Mouse (Mus musculus): ENCODE results near the gene Fggy. TPM values are rescaled to one million over a fixed set of nuclear protein-coding genes. Genes with fewer than 3 reads are reported as not detected.

Fggy gene
- polyA plus RNA-seq, 1 experiment: 2.7 TPM

DNA sequence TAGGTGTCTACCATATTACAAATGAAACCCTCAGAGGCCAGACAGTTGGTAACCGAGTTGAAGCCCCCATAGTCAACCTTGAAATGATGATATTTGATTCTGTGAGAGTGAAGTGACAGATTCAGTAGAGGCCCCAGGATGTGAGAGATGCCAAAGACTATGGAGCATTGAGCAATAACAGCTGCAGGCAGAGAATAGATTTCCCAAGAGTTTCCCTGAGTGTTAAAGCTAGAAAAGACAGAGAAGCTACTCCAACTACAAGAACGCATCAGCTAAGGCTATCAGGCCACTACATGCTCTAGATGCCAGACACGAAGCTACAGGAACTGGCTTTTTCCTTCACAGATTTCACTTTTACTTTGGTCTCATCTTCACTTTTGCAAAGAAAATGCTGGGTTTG is 23.4 kb upstream of the Fggy start:
- H3K4me3 ChIP-seq (ENCODE audit: extremely low read depth, insufficient read depth, insufficient read length): no peak overlapping the region
- no peak for TF ChIP-seq CTCF (IDR thresholded peaks at IDR 0.05; ENCODE audit: extremely low read depth, insufficient read depth, insufficient read length, insufficient replicate concordance)
- no peak for TF ChIP-seq POLR2A (IDR thresholded peaks at IDR 0.05; ENCODE audit: low read depth, low read length)
- DNase-seq (ENCODE audit: low read depth in 1 of 2, low spot score in 2 of 2): no peak
- no peaks in the 10 kb centered on the region for H3K4me1 ChIP-seq (ENCODE audit: control insufficient read depth, insufficient read depth, insufficient read length)
- WGBS: 90% methylated on average over 3 of the region's 3 CpGs
- H3K36me3 ChIP-seq (ENCODE audit: control insufficient read depth, insufficient read depth, low read length): no peaks in the 10 kb centered on the region
- H3K27ac ChIP-seq (ENCODE audit: insufficient read depth, low read length): no peak overlapping the region
- no peaks in the 10 kb centered on the region for H3K27me3 ChIP-seq (ENCODE audit: control insufficient read depth, insufficient read depth, low read length)

DNA sequence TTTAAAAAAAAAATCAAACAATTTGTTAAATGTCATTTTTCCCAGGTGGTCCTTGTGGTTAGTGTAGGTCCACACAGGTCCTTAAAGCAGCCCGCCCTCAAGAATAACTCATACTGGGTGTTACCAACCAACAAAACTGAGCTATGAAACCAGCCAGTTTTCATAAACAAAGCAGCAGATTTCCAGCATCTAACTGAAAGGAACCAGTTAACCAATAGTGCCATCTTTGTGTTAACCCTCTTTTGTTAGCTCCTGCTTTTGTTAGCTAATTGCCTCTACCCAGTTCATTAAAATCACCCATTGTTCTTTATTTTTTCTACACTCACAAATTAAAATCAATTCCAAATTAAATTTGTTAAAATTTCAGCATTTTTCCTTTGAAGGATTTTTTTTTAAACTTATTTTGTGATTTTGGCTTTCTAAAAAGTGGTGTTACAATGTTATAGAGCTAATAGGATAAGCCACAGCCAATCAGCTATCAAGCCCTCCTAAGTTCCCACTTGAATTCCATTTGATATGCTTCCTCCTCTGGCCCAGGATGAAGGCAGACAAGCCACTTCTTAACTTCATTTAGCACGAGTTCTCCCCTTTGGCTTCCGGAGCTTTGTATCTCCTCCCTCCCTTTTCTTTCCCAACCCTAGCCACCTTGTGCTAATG is 15.8 kb upstream of the Fggy start:
- WGBS: 90% methylated on average over 3 of the region's 3 CpGs
- no peak for DNase-seq (ENCODE audit: low read depth in 1 of 2, low spot score in 2 of 2)
- no peak overlapping the region for H3K27ac ChIP-seq (ENCODE audit: insufficient read depth, low read length)
- no peaks in the 10 kb centered on the region for H3K36me3 ChIP-seq (ENCODE audit: control insufficient read depth, insufficient read depth, low read length)
- no peak overlapping the region for H3K4me3 ChIP-seq (ENCODE audit: extremely low read depth, insufficient read depth, insufficient read length)
- H3K27me3 ChIP-seq (ENCODE audit: control insufficient read depth, insufficient read depth, low read length): no peaks in the 10 kb centered on the region
- TF ChIP-seq POLR2A (IDR thresholded peaks at IDR 0.05; ENCODE audit: low read depth, low read length) (no peak), CTCF (IDR thresholded peaks at IDR 0.05; ENCODE audit: extremely low read depth, insufficient read depth, insufficient read length, insufficient replicate concordance) (no peak)
- H3K4me1 ChIP-seq (ENCODE audit: control insufficient read depth, insufficient read depth, insufficient read length): no peaks in the 10 kb centered on the region

DNA sequence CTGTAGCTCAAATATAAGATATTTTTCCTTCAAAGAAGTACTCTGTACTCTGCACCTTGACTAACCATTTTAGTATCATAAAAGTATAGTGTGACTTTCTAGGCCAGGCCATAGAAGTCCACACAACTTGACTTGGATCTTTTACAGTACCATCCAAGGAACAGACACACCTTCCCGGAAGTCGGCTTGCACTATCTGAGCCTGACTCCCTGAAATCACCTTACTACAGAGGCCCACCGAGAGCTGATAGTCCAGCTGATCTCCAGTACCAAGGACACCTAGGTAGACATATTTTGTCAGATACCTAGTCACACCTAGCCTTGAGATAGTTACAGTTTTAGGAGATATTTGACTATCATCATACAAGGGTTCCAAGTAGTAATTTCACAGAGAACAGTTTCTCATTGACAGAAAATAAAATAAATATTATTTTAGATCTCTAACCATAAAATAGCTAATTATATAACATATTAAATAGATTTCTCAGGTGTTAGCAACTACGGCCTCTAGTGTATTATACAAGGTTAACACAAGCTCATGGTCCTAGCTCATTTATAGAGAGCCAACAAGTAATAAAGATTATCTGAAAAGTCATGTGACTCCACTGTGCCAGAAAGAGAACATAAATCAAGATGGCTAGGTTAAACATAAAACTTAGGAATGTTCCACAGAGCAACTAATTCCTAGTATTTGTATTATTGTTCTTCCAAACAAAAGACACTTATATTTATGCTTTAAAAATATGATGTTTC is 15.1 kb upstream of the Fggy start:
- H3K4me1 ChIP-seq (ENCODE audit: control insufficient read depth, insufficient read depth, insufficient read length): no peaks in the 10 kb centered on the region
- no peaks in the 10 kb centered on the region for H3K36me3 ChIP-seq (ENCODE audit: control insufficient read depth, insufficient read depth, low read length)
- TF ChIP-seq POLR2A (IDR thresholded peaks at IDR 0.05; ENCODE audit: low read depth, low read length): no peak
- no peak for TF ChIP-seq CTCF (IDR thresholded peaks at IDR 0.05; ENCODE audit: extremely low read depth, insufficient read depth, insufficient read length, insufficient replicate concordance)
- H3K27ac ChIP-seq (ENCODE audit: insufficient read depth, low read length): no peak overlapping the region
- H3K4me3 ChIP-seq (ENCODE audit: extremely low read depth, insufficient read depth, insufficient read length): no peak overlapping the region
- DNase-seq (ENCODE audit: low read depth in 1 of 2, low spot score in 2 of 2): no peak
- WGBS: 94% methylated on average over 4 of the region's 4 CpGs
- H3K27me3 ChIP-seq (ENCODE audit: control insufficient read depth, insufficient read depth, low read length): no peaks in the 10 kb centered on the region

DNA sequence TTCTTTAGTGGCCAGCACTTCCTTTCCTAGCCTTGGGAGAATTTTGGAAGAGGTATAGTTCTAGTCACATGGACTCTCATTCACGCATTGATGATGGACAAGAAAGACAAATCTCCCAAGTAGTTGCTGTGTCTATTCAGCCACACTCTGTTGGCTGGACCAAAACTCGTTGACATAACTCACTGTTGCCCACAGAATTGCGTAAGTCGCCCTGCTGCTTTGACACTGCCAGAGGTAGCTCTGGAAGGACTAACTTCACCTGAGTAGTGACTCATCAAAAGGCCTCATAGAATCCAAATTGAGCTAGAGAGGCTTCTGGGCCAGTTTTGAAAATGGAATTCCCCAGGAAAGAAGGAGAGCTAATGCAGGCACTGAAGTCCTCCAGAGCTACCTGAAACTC is 13.8 kb upstream of the Fggy start:
- no peak overlapping the region for H3K27ac ChIP-seq (ENCODE audit: insufficient read depth, low read length)
- no peaks in the 10 kb centered on the region for H3K4me1 ChIP-seq (ENCODE audit: control insufficient read depth, insufficient read depth, insufficient read length)
- no peaks in the 10 kb centered on the region for H3K36me3 ChIP-seq (ENCODE audit: control insufficient read depth, insufficient read depth, low read length)
- WGBS: 75% methylated on average over 4 of the region's 4 CpGs
- TF ChIP-seq POLR2A (IDR thresholded peaks at IDR 0.05; ENCODE audit: low read depth, low read length) (no peak), CTCF (IDR thresholded peaks at IDR 0.05; ENCODE audit: extremely low read depth, insufficient read depth, insufficient read length, insufficient replicate concordance) (no peak)
- no peak overlapping the region for H3K4me3 ChIP-seq (ENCODE audit: extremely low read depth, insufficient read depth, insufficient read length)
- no peaks in the 10 kb centered on the region for H3K27me3 ChIP-seq (ENCODE audit: control insufficient read depth, insufficient read depth, low read length)
- DNase-seq (ENCODE audit: low read depth in 1 of 2, low spot score in 2 of 2): no peak

DNA sequence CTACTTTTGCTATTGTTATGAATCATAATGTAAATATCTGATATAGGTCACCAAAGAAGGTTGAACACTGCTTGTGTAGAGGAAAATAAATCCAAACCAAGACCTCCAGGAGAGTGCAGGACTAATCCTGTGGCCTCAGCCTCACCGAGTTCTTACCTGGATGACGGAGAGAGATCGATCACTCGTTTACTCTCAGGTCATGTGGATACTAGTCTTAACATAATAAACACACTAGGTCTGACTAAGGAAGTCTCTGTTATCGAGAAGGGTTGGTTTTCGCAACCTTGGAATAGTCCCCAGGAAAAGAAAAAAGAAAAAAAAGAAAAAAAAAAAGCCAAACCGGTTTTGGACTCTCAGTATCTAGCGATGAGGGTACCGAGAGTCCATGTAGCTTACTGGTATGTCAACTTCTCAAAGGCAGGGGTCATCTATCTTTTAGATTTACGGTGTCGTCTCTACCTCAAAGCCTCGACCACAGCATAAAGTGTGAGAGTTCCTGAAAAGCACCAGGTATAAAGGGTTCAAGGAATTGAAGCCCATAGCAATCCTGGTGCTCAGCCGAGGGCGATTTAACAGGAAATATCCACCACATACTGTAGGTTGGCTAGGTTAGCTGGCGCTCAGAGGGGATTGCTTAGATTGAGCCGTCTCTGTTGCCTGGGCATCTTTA is 509 bp upstream of the Fggy start:
- Histone ChIP-seq H3K4me1 (ENCODE audit: control insufficient read depth, insufficient read depth, insufficient read length) (peaks cover 6% of the 10 kb centered on the region; the same call in 1 of the 2 replicates), H3K27me3 (ENCODE audit: control insufficient read depth, insufficient read depth, low read length) (no peaks in the 10 kb centered on the region), H3K36me3 (ENCODE audit: control insufficient read depth, insufficient read depth, low read length) (no peaks in the 10 kb centered on the region), H3K27ac (ENCODE audit: insufficient read depth, low read length) (0 out of 2 replicates have a peak overlapping the region, but pooled peaks have one; percentile 26), H3K4me3 (ENCODE audit: extremely low read depth, insufficient read depth, insufficient read length) (peak overlapping the region; percentile 64)
- peak in 1 of 2 experiments; percentile 0 for DNase-seq (ENCODE audit: low read depth in 1 of 2, low spot score in 2 of 2)
- WGBS: 35% methylated on average over 16 of the region's 16 CpGs
- no peak for TF ChIP-seq CTCF (IDR thresholded peaks at IDR 0.05; ENCODE audit: extremely low read depth, insufficient read depth, insufficient read length, insufficient replicate concordance)
- no peak for TF ChIP-seq POLR2A (IDR thresholded peaks at IDR 0.05; ENCODE audit: low read depth, low read length)

DNA sequence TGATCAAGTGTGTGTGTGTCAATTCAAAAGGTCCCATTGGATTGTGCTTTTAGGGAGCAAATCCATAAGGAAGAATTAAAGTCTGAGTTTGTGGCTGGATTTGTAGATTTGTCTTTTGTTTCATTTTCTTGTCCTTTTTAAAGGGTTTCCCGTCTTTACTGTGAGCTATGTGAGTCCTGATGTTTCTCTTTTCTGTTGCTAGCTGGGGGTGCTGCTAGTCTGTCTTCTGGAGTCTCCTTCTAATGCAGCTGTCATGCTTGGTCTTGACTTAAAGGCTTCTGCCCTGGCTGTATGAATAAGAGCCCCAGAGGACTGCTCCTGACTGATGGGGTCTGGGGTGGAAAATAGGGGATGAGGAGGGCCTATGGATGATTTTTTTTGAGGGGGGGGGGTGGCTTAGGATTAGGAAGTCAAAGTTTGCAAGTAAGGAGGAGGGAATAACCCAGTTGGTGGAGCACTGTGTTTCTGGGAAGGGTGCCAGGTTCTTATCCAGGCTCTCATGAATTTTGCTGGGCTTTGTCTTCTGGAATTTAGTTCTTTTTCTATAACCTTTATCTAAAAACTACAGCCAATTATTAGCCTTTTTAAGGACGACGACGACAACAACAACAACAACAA is 1.1 kb downstream of the Fggy start:
- Histone ChIP-seq H3K27me3 (ENCODE audit: control insufficient read depth, insufficient read depth, low read length) (no peaks in the 10 kb centered on the region), H3K27ac (ENCODE audit: insufficient read depth, low read length) (no peak overlapping the region; the same call in 1 of the 2 replicates), H3K4me3 (ENCODE audit: extremely low read depth, insufficient read depth, insufficient read length) (no peak overlapping the region), H3K4me1 (ENCODE audit: control insufficient read depth, insufficient read depth, insufficient read length) (peaks cover 6% of the 10 kb centered on the region; the same call in 1 of the 2 replicates), H3K36me3 (ENCODE audit: control insufficient read depth, insufficient read depth, low read length) (no peaks in the 10 kb centered on the region)
- 82% methylated on average over 4 of the region's 4 CpGs for WGBS
- DNase-seq (ENCODE audit: low read depth in 1 of 2, low spot score in 2 of 2): no peak
- TF ChIP-seq CTCF (IDR thresholded peaks at IDR 0.05; ENCODE audit: extremely low read depth, insufficient read depth, insufficient read length, insufficient replicate concordance): no peak
- no peak for TF ChIP-seq POLR2A (IDR thresholded peaks at IDR 0.05; ENCODE audit: low read depth, low read length)
